Mouse (Mus musculus) retina, embryonic 14.5 days (tissue): ENCODE measurements around the gene Taf6l.
"Not testable (repeated sequence)": the region's sequence is repeated elsewhere in the genome, so short reads cannot be mapped to it uniquely, and the experiment has no call there.

Experiments used
- DNase-seq: peaks from one replicate; pipeline ENCODE4 v3.0.0-alpha.2; 2015; ENCODE audit warnings: low spot score

The Taf6l gene

DNA sequence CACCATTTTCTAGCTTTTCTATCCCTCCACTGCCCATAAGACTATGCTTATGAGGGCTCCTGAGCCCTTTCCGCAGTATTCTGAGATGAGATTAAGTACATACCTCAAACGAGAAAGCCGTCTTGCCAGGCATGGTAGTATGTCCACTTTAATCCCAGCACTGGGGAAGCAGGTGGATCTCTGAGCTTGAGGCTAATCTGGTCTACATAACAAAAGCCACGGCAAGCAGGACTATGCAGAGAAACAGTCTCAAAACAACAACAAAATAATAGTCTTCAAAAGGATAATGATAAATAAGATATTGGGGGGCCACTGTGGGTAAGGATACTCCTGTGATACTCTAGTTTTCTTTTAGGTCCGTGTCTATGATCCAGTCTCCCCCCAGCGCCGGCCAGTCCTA, 47.3 kb downstream of the Taf6l start:
- no peak for DNase-seq

DNA sequence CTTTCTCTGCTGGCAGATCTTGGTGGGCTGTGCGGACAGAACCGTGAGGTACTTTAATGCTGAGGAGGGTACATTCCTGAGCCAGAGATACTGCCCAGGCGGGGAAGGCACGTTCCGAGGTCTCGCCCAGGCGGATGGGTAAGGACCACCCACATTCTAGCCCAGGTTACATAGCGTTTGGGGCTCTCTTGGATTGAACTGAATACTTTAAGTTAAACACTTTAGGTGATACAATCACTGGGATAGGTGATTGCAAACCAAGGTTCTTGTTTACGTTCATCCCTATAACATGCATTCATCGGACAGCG, 50.1 kb downstream of the Taf6l start:
- DNase-seq = no peak

DNA sequence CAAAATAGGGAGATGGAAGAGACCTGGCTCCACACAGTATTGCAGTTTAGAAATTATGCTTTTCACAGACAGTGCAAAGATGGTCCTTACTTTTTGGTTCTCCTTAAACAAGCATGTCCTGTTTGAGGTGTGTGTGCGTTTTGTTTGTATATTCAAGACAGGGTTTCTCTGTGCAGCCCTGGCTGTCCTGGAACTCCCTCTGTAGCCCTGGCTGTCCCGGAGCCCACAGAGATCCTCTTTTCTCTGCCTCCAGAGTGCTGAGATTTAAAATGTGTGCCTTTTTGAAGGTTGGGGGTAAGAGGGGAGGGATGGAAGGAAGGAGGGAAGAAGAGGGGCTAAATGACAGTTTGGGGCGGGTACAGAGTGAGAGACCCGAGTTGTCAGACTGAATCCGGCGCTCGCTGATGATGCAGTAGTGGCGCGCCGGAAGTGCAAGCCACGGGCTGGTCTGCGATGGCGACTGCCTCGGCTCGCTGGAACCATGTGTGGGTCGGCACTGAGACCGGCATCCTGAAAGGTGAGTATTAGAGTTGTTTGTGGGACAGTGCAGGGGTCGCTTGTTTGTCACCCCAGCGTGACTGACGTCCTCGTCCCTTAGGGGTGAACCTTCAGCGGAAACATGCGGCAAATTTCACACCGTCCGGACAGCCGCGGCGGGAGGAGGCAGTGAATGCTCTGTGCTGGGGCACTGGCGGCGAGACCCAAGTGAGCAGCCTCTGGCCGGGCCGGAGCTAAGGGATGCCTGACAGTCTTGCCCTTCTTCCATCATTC, 50.6 kb downstream of the Taf6l start, which contains the start of gene Wdr74:
TSS of gene Wdr74 (plus strand) at position 439 of the 771 bp plus-strand sequence.
- peak; percentile 96 for DNase-seq

DNA sequence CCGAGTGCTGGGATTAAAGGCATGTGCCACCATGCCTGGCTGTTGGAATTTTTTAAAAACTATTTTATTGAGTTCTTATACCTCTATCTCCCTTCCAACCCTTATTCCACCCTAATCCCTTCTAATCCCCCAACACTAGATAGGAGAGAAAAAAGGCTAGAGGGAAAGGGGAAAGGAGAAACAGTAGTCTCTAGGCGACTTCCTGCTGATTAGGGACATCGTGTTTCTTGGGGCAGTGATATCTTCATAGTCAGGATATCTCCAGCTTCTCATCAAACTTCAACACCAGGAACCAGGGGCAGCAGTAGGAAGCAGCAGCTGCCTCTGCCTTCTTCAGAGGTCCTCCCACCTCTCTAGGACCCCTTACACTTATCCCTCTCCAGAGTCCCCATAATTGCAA, 51.9 kb downstream of the Taf6l start:
- DNase-seq = no peak

DNA sequence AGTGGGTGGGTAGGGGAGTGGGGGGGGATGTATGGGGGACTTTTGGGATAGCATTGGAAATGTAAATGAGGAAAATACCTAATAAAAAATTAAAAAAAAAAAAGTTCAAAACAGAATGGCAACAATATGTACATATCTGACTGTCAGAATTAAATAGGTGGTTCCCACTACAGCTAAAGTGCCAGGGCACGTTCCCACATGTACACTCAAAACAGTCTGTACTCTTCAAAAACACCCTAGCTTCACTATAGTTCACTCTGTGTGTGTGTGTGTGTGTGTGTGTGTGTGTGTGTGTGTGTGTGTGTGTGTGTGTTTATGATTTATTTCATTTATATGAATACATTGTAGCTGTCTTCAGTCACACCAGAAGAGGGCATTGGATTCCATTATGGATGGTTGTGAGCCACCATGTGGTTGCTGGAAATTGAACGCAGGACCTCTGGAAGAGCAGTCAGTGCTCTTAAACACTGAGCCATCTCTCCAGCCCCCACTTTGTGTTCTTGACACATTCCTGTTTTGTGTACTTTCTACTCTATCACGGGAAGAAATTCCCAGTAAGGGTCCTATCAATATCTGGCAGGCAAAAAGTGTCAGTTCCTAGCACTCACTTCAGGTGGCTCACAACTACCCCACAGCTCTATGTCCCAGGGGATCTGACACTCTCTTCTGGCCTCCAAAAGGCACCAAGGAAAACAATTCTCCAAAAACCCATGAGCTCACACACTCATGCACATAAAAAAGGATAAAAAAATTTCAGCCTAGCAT, 57.7 kb downstream of the Taf6l start:
- not testable (repeated sequence) for DNase-seq

DNA sequence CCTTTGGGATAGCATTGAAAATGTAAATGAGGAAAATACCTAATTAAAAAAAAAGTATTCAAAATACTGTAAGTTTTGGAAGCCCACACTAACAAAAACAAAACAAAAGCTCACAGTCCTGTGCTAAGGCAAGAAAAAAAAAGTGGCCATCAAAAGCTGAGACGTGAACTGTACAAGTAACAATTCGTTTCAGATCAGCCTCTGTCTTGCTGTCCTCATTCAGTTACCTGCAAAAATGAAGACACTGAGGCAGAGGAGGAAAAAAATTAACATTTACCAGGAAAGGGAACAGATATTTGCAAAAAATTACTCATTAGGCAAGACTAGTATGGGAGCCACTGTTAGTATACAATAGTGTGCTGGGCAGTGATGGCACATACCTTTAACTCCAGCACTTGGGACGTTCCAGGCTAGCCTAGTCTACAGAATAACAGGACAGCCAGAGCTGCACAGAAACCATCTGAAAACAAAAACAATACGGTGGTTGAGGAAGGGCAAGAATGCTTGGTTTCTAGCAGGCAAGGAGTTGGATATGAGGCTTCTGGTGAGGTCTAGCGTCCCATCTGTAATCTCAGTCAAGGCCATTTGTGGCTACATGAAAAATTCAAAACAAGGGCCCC, 58.6 kb downstream of the Taf6l start:
- no peak for DNase-seq

DNA sequence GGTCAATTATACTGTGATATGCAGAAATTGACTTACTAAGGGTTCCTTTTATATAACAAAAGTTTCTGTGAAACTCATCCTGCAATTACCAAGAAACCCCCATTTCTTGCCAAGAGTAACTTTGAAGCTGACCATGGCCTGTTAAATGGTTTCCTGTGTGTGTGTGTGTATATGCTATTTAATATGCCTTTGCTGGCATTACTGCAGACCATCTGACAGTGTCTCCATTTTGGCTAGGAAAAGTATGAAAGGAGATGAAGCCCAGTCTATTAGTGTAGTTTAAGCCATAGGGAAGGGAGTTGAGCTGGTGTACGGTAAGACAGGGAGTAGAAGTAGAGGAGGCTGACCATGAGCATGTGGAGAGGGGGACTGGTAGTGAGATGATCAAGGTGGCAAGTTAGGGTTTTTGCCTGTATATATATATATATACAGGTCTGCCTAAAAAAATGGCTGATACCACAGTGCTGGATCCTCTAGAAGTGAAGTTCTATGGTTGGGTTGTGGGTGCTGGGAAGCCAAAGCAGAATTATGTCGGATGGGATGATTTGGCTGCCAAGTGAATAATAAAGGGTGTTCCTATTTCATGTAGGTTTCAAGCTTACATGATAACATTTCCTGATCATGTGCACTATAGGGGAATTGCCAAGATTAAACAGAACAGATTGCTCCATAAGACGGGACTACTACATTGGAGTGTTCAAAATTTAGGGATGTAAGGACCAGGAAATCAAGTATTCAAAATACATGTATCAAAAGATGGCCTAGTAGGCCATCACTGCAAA, 59.4 kb downstream of the Taf6l start:
- DNase-seq = no peak

DNA sequence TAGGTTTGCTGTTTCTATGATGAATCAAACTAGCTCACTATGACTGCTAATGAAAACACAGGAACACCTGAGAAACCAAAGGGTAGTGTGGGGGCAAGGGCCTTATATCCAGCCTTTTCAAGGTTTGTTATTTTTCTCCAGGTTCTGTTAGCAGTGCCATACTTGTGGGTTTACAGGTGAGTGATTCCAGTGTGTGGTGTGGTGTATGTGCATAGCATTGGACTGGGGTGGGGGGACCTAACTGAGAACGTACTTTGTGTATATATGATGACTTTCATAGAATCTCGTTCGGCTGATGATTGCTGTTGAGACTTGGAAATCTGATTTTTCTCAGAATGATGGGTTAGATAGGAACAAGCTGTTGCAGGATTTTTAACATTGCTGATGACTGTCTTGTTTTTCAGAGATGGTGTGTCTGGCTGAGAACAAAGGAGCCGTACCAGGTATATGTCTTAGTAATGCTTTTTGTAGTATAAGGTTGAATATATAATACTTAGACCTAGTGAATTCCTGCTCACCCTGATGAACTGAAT, 61.1 kb downstream of the Taf6l start:
- DNase-seq = no peak
